Mouse (Mus musculus) c-Kit-positive CD71-positive TER-119-positive erythroid progenitor cells, embryonic 14.5 days (primary cell): Measurements from ENCODE around the gene Rnf152.

Experiments
- DNase-seq: peaks from one replicate; pipeline ENCODE4 v3.0.0-alpha.2; 2013; ENCODE audit warnings: low spot score

Gene Rnf152

GRCm38 (mm10) chr1:105311899-105312600, 44.5 kb downstream of the Rnf152 start:
- no peak for DNase-seq

- DNase-seq: no peak
Observed at GRCm38 (mm10) chr1:105302164-105302563, 54.3 kb downstream of the Rnf152 start.

GRCm38 (mm10) chr1:105301764-105302163, 54.7 kb downstream of the Rnf152 start:
- no peak for DNase-seq

GRCm38 (mm10) chr1:105291859-105292258, 64.7 kb downstream of the Rnf152 start:
- no peak for DNase-seq

DNA sequence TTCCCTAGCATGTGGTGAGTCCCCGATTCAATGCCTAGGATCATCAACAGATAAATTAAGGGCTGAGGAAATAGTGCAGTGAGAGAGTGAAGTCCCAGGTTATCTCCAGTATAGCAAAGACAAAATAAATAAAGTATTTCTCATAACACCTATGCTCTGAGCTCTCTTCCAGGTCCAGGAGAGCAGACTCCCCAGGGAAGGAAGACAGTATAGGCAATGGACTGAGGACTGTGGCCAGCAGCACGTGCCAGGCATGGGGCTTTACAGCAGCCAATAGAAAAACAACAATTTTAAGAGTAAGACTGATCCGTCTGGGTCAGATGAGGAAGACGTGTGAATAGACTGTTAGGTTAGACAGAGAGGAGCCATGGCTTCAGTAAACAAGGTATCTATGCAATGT, 69.0 kb downstream of the Rnf152 start:
- no peak for DNase-seq

DNA sequence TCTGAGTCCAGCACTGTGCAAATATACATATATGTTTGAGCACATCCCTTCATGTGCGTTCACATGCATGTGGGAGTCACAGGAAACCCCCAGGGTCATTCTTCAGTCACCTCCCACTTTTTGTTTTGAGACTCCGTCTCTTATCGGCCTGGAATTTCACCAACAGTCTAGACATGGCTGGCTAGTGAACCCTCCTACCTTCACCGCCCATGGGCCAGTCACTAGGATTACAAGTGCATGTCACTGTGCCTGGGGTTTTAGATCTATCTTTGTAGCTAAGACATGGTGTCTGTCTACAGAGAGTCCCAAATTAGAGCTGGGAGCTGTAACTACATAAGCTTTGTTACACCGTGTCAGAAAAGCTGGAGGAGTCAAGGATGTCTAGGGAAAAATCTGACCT, 69.6 kb downstream of the Rnf152 start:
- no peak for DNase-seq

- DNase-seq: no peak
Observed at GRCm38 (mm10) chr1:105285001-105285400, 71.5 kb downstream of the Rnf152 start.

GRCm38 (mm10) chr1:105284116-105284515, 72.4 kb downstream of the Rnf152 start:
- DNase-seq: no peak

DNA sequence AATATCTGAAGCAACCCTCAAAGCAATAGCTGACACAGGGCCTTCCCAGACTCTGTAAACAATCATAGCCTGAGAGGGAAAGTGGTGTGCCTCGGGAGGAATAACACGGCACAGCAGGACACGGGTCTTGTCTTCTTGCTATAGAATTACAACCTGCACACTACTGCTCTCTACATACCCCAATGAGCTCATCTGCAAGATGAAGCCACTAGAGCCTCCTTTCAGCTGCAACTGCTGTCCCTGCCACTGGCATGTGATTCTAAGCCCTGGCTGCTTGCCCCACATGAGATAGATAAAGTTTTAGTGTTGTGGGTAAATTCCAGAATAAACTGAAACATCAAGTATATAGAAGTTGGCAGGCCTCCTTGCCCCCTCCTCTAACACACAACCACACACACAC, 75.2 kb downstream of the Rnf152 start:
- DNase-seq: no peak

DNA sequence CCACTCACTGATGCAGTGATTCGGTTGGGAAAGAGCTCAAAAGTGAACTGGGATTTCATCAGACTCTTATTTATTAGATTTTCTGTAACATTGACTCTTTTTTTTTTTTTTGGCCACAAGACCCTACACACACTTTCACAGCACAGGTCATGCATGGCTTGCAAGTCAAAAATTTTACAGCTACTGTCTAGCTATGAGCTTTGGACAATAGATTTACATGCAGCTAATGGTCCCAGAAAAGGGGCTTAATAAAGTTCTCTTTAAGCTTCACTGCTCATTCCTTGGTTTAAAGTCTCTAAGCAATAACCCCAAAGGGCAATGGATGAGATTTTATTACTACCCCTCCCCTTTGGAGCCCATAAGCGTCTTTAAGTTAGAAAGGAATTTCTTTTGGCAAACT, 76.3 kb downstream of the Rnf152 start:
- no peak for DNase-seq

DNA sequence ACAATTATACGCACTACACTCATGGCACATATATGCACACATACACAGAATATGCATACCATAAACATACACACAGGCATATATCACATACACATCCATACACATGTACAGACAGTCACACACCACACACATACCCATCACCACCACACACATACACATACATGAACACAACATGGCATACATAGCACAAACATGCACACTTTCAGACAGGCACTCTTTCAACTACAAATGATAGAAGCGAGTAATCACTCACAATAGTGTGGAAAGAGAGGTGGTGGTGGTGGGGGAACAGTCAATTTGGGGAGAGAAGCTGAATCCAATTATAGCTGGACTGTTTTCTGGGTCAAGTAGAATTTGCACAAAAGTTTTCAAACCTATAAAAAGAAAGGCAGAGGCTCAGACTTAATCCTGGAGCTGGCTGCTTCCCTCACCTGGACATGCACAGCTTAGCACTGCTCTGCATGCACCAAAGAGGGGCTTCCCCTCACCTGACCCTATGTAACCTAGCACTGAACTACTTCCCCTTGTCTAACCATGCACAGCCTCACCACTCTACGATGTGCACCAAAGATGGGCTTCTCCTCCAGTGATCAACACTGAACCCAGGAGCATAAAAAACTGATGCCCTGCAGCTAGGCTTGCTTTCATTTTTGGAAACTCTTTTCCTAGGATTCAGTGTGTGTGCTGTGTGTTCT, 81.9 kb downstream of the Rnf152 start:
- DNase-seq: no peak

DNA sequence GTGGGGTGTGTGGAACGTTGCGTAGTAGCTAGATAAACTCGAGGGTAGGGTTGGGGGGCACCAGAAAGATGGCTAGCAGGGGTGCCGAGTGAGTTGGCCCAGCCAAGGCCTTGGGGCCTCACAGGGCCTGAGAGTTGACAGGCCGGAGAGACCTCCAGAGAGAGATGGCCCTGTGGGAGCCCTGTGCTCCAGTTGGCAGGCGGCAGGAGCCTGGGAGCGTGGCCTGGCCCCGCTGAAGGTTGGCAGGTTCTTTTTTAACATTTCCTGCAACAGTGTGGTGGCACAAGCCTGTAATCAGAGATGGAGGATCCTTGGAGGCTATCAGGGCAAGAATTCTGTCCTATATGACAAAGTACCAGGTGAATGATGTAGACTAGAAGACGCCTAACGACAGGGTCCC, 85.4 kb downstream of the Rnf152 start:
- no peak for DNase-seq

DNA sequence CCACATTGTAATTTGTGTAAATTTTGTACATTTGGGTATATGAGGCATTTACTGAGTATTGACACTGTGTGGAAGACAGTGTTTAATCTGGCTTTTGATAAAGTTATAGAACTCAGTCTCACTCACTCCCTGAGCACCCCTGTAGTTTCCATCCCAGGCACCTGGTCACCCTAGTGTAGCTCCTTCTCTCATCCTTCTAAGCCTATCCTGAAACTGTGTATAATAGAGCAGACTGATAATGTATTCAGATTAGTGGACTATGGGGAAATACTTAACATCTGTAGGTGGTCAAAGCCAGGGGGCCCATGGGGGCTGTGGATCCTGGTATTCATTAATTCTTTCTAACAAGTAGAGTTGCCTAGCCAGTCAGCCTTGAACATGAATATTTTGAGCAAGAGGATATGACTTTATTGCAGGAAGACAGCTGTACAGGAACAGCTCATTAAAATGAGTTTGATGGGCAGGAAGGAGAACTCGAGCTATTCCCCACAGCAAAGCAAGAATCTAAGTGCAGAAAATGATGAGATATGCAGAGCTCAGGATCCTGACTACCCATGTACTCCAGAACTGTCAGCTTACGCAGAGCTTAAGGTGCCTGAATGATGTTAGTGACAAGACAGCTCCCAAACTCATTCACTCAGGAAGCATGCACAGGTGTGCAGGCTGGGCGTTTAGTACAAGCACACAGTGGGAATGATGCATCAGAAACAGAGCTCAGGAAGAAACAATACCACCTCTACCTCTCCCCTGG, 93.1 kb downstream of the Rnf152 start:
- DNase-seq: no peak

- DNase-seq: no peak
Observed at GRCm38 (mm10) chr1:105260200-105260599, 96.3 kb downstream of the Rnf152 start.

DNA sequence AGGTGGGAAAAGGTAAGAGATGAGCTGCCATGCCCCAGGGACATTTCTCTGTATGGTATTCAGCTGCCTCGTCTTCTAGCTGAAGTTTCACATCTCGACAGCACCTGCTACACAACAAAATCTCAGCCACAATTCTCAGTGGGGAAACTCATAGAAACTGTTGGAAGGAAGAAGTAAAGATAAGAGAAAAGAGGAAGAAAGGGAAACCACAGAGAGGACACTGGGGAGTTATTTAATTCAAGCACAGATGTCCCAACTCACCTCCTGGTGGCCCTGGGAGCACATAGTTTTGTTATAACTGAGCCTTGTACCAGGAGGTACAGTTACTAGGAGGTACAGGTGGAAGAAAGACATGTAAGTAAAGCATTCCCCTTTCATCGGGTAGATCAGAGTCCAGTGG, 99.3 kb downstream of the Rnf152 start:
- DNase-seq: no peak

GRCm38 (mm10) chr1:105249190-105249589, 107.3 kb downstream of the Rnf152 start:
- DNase-seq: no peak

DNA sequence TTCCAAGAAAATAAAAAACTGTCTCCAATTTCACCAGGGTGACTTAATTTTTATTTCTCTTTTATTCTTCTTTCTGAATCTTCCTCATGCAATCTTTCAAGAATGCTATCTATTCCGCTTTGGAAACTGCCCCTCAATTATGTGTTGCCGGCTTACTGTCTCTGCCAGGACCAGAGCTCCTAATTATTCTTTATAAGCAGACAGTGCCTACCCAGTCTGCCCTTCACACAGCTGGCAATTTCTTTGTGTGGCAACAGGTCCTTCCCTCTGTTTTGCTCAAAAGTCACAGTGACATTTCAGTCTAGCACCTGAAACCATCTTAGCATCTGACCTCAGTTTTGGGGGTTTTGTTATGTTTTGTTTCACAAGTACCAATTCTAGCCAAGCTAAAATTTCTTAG, 109.9 kb downstream of the Rnf152 start:
- no peak for DNase-seq

DNA sequence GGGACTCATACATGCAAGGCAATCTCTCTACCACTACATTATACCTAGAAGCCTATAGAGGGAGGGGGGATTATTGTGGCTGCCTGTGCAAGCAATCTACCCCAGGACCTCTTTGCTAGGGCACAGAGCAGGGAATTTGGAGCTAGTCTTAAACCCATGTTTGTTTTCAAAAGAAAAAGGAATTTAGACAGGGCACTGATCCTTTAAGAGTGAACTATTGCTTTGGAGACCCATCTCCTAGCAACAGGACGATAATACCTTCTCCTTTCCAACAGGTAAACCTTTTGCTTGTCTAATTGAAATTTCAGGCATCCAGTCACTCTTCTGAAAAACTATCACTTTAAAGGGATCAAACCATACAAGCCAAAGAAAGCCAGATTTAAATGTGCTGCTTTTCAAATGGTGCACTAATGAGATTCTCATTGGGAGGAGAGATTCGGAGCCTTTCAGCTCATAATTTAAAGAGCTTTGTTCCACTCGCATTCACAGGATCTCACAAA, 110.4 kb downstream of the Rnf152 start:
- DNase-seq: no peak

- DNase-seq: no peak
Observed at GRCm38 (mm10) chr1:105243359-105244142, 113.0 kb downstream of the Rnf152 start.

DNA sequence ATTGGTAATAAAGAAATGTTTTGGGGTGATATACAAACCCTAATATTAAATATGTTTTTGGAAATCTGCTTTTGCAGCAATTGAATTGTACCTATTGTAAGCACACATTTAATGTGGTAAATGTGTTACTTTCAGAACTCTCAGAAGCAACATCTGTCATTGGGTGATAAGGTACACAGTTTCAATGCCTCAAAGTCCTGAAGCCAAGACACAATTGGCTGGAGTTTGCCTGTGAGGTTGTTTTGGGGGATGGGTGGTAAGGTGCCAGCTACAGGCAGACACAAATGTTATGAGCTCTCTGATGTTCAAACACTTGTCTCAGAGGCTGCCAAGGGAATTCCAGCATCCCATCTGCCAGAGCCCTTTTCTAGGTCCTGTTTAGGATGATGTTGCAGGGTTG, 116.3 kb downstream of the Rnf152 start:
- DNase-seq: no peak
